Mouse (Mus musculus) right cerebral cortex, postnatal 4 days (tissue): Measurements from ENCODE around the gene Slc6a20a.
"Not testable (repeated sequence)": the region's sequence is repeated elsewhere in the genome, so short reads cannot be mapped to it uniquely, and the experiment has no call there.

Source experiments
- DNase-seq: peaks from one replicate; pipeline ENCODE4 v3.0.0-alpha.2; 2022

The Slc6a20a gene

GRCm38 (mm10) chr9:123678327-123679105 is at the start of gene Slc6a20a, which contains the start of gene Ccr9:
Slc6a20a (minus strand) TSS chr9:123678885.
Ccr9 (plus strand) TSS chr9:123678439.
- peak; percentile 6 for DNase-seq

GRCm38 (mm10) chr9:123722737-123723493 is 44.2 kb upstream of the Slc6a20a start:
- no peak for DNase-seq

- peak; percentile 91 for DNase-seq
Observed at GRCm38 (mm10) chr9:123717186-123718008, 38.7 kb upstream of the Slc6a20a start, which contains the start of gene Lztfl1. Lztfl1 (minus strand) TSS chr9:123717697.

GRCm38 (mm10) chr9:123716301-123716700 is 37.6 kb upstream of the Slc6a20a start:
- DNase-seq: no peak

- no peak for DNase-seq
Observed at GRCm38 (mm10) chr9:123713111-123713510, 34.4 kb upstream of the Slc6a20a start.

- DNase-seq: no peak
Observed at GRCm38 (mm10) chr9:123709226-123709625, 30.5 kb upstream of the Slc6a20a start.

GRCm38 (mm10) chr9:123701822-123702221 is 23.1 kb upstream of the Slc6a20a start:
- no peak for DNase-seq

- no peak for DNase-seq
Observed at GRCm38 (mm10) chr9:123695634-123696302, 17.1 kb upstream of the Slc6a20a start.

- DNase-seq: no peak
Observed at GRCm38 (mm10) chr9:123688227-123688626, 9.5 kb upstream of the Slc6a20a start.

- DNase-seq: no peak
Observed at GRCm38 (mm10) chr9:123686206-123686605, 7.5 kb upstream of the Slc6a20a start.

GRCm38 (mm10) chr9:123683704-123684103 is 5.0 kb upstream of the Slc6a20a start:
- no peak for DNase-seq

- DNase-seq: no peak
Observed at GRCm38 (mm10) chr9:123679198-123679597, 513 bp upstream of the Slc6a20a start.

GRCm38 (mm10) chr9:123665645-123666044 is 13.0 kb downstream of the Slc6a20a start:
- peak; percentile 58 for DNase-seq

GRCm38 (mm10) chr9:123659986-123660676 is 18.6 kb downstream of the Slc6a20a start:
- not testable (repeated sequence) for DNase-seq

- DNase-seq: no peak
Observed at GRCm38 (mm10) chr9:123658981-123659380, 19.7 kb downstream of the Slc6a20a start.

- no peak for DNase-seq
Observed at GRCm38 (mm10) chr9:123657457-123657856, 21.2 kb downstream of the Slc6a20a start.

GRCm38 (mm10) chr9:123651369-123651768 is 27.3 kb downstream of the Slc6a20a start:
- no peak for DNase-seq

- no peak for DNase-seq
Observed at GRCm38 (mm10) chr9:123649785-123650511, 28.7 kb downstream of the Slc6a20a start.

GRCm38 (mm10) chr9:123640106-123640505 is 38.6 kb downstream of the Slc6a20a start:
- DNase-seq: no peak

- peak; percentile 11 for DNase-seq
Observed at GRCm38 (mm10) chr9:123638668-123639089, 40.0 kb downstream of the Slc6a20a start.

GRCm38 (mm10) chr9:123638231-123638630 is 40.5 kb downstream of the Slc6a20a start:
- DNase-seq: no peak
